ENCODE assay signal across 8 mouse cellular contexts in the genomic region with DNA sequence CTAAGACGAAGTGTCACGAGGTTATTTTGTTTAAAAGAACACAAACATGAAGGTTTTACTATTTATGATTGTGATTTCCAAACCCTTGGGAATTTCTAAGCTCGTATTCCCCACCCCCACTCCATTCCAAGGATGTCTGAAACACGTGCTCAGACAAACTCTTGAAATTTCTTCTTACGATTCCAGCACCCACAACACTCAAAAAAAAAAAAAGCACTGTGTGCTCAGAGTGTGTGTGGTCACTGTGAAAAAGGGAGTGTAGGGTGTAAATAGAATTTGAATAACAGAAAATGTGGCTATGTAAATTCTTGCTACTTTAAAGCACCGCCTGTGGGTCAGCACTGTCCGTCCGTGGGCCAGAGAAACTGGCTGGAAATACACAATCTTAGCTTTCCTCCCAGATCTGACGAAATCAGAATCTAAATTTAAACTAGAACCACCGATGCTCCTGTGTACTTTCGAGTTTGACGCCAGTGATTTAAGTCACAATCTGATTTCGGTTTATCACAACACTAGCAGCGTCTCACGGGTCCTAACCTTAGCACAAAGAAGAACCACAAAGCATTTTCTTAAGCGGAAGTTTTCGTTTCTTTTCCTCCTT. TPM values are rescaled to one million over a fixed set of nuclear protein-coding genes. Genes with fewer than 3 reads are reported as not detected.
A peak's percentile ranks its signal among the peaks of the same experiment; 100 is the strongest.
DNase-seq lines count a peak whose midpoint lies in the region; ATAC-seq and TF ChIP-seq lines count a peak whose summit lies in the region.

No protein-coding gene starts in this region.

- H3K27me3 ChIP-seq in kidney, embryonic 15.5 days: 0 out of 2 replicates have a peak, but pooled peaks cover 4% of the 10 kb centered on the region
- no peaks in the 10 kb centered on the region for H3K27me3 ChIP-seq in heart, embryonic 16.5 days (ENCODE audit: control insufficient read depth, insufficient read depth, low read length)
- H3K27me3 ChIP-seq in liver, postnatal 0 days (ENCODE audit: insufficient read depth, low read length): no peaks in the 10 kb centered on the region
- H3K27me3 ChIP-seq in splenic B cell, adult 2 months (ENCODE audit: control insufficient read depth, insufficient read depth, low read length, poor library complexity, severe bottlenecking): no peaks in the 10 kb centered on the region

- H3K27ac ChIP-seq in kidney, embryonic 15.5 days: peak overlapping the region; percentile 95
- H3K27ac ChIP-seq in bone marrow, adult 2 months (ENCODE audit: control insufficient read depth, insufficient read depth, low read depth, low read length, poor library complexity): peak overlapping the region; percentile 94
- H3K27ac ChIP-seq in heart, embryonic 16.5 days (ENCODE audit: low read length): peak overlapping the region; percentile 91
- H3K27ac ChIP-seq in liver, postnatal 0 days (ENCODE audit: low read depth): peak overlapping the region; percentile 90

- no peak for TF ChIP-seq EP300 in liver, postnatal 0 days (IDR thresholded peaks at IDR 0.05; ENCODE audit: low read depth)

- DNase-seq in kidney, adult 8-10 months: no peak
- DNase-seq in liver, postnatal 0 days: no peak
- DNase-seq in splenic B cell, adult 2 months (ENCODE audit: low read depth, low spot score): peak; percentile 27
- DNase-seq in right cerebral cortex, adult 2 months (ENCODE audit: low spot score in 2 of 2): no peak
- no peak for DNase-seq in spleen, postnatal 36 days (ENCODE audit: low spot score in 2 of 2)

- H3K36me3 ChIP-seq in kidney, embryonic 15.5 days: no peaks in the 10 kb centered on the region
- H3K36me3 ChIP-seq in heart, embryonic 16.5 days (ENCODE audit: control insufficient read depth, insufficient read depth): no peaks in the 10 kb centered on the region
- H3K36me3 ChIP-seq in liver, postnatal 0 days (replicated peaks; ENCODE audit: insufficient read depth, low read length): no peaks in the 10 kb centered on the region
- no peaks in the 10 kb centered on the region for H3K36me3 ChIP-seq in splenic B cell, adult 2 months (ENCODE audit: control insufficient read depth, insufficient read depth, low read length, poor library complexity, severe bottlenecking)

- TF ChIP-seq POLR2A in bone marrow, adult 2 months (IDR thresholded peaks at IDR 0.05; ENCODE audit: borderline replicate concordance, control insufficient read depth, low read depth, low read length): no peak

- peak overlapping the region; percentile 64 for H3K4me3 ChIP-seq in kidney, embryonic 15.5 days (replicated peaks)
- peak overlapping the region; percentile 96 for H3K4me3 ChIP-seq in bone marrow, adult 2 months (replicated peaks; ENCODE audit: control insufficient read depth, low read depth, low read length)
- peak overlapping the region; percentile 73 for H3K4me3 ChIP-seq in heart, embryonic 16.5 days (ENCODE audit: low read length)
- peak overlapping the region; percentile 68 for H3K4me3 ChIP-seq in liver, postnatal 0 days (ENCODE audit: low read depth, low read length)

- peak; percentile 57; the same call in 1 of the 2 replicates for ATAC-seq in kidney, embryonic 15.5 days (replicated peaks; ENCODE audit: low FRiP score)
- ATAC-seq in heart, embryonic 16.5 days (replicated peaks; ENCODE audit: extremely low read depth, insufficient read depth, low FRiP score): no peak
- ATAC-seq in liver, postnatal 0 days: peak; percentile 14; the same call in 1 of the 2 replicates

- H3K9me3 ChIP-seq in kidney, embryonic 15.5 days (replicated peaks): no peaks in the 10 kb centered on the region
- no peaks in the 10 kb centered on the region for H3K9me3 ChIP-seq in heart, embryonic 16.5 days (replicated peaks; ENCODE audit: control insufficient read depth, low read length)
- H3K9me3 ChIP-seq in liver, postnatal 0 days (ENCODE audit: low read length): no peaks in the 10 kb centered on the region

- peak overlapping the region; percentile 73 for H3K9ac ChIP-seq in kidney, embryonic 15.5 days
- H3K9ac ChIP-seq in heart, embryonic 16.5 days (ENCODE audit: low read length): peak overlapping the region; percentile 86
- H3K9ac ChIP-seq in liver, postnatal 0 days (replicated peaks): peak overlapping the region; percentile 79

- peak overlapping the region; percentile 51 for H3K4me2 ChIP-seq in kidney, embryonic 15.5 days
- H3K4me2 ChIP-seq in heart, embryonic 16.5 days (ENCODE audit: low read depth, low read length): peak overlapping the region; percentile 65
- H3K4me2 ChIP-seq in liver, postnatal 0 days (ENCODE audit: low read depth, low read length): peak overlapping the region; percentile 64

- no peak for TF ChIP-seq CTCF in bone marrow, adult 2 months (IDR thresholded peaks at IDR 0.05; ENCODE audit: control insufficient read depth, insufficient read depth, low read length)
- TF ChIP-seq CTCF in liver, postnatal 0 days (IDR thresholded peaks at IDR 0.05; ENCODE audit: low read depth): no peak

- no peaks in the 10 kb centered on the region for H3K4me1 ChIP-seq in kidney, embryonic 15.5 days
- no peaks in the 10 kb centered on the region for H3K4me1 ChIP-seq in bone marrow, adult 2 months (ENCODE audit: control insufficient read depth, insufficient read depth, low read length)
- H3K4me1 ChIP-seq in heart, embryonic 16.5 days (ENCODE audit: control insufficient read depth, insufficient read depth, low read length): peaks cover 10% of the 10 kb centered on the region
- H3K4me1 ChIP-seq in liver, postnatal 0 days (ENCODE audit: insufficient read depth): no peaks in the 10 kb centered on the region

- WGBS in kidney, embryonic 15.5 days: 17% methylated on average over 17 of the region's 17 CpGs
- 16% methylated on average over 17 of the region's 17 CpGs for WGBS in bone marrow, adult 2 months
- WGBS in heart, embryonic 16.5 days: 15% methylated on average over 17 of the region's 17 CpGs
- WGBS in liver, postnatal 0 days (ENCODE audit: insufficient replicate concordance): 18% methylated on average over 17 of the region's 17 CpGs

RNA-seq across cellular contexts. Expression of a gene that starts 0.8 kb away (rescaled TPM):
- polyA plus RNA-seq in kidney, embryonic 15.5 days (2015; fragmentation: Nextera tagmentation; extraction: Ambion mirVana): 27.3 and 29.6 TPM in 2 replicates
- 3.5 and 6.1 TPM in 2 replicates for polyA plus RNA-seq in bone marrow, adult 2 months (2011; ENCODE audit: insufficient read depth, insufficient read length, low replicate concordance, missing spikeins)
- polyA plus RNA-seq in heart, embryonic 16.5 days (2015; fragmentation: Nextera tagmentation; extraction: Ambion mirVana): 13.1 and 14.1 TPM in 2 replicates
- 3.7 and 4.5 TPM in 2 replicates for polyA plus RNA-seq in liver, postnatal 0 days (2015; fragmentation: Nextera tagmentation; extraction: Ambion mirVana)

RNA-seq across cellular contexts. Expression of a gene that starts 28.9 kb away (rescaled TPM):
- polyA plus RNA-seq in kidney, embryonic 15.5 days (2015; fragmentation: Nextera tagmentation; extraction: Ambion mirVana): 2.6 and 5.2 TPM in 2 replicates
- polyA plus RNA-seq in bone marrow, adult 2 months (2011; ENCODE audit: insufficient read depth, insufficient read length, low replicate concordance, missing spikeins): not detected in 2 replicates
- 1.6 and 2.4 TPM in 2 replicates for polyA plus RNA-seq in heart, embryonic 16.5 days (2015; fragmentation: Nextera tagmentation; extraction: Ambion mirVana)
- 0.62 and 0.75 TPM in 2 replicates for polyA plus RNA-seq in liver, postnatal 0 days (2015; fragmentation: Nextera tagmentation; extraction: Ambion mirVana)
